Mouse (Mus musculus): ENCODE results near the gene Fcgr1.
"Not testable (repeated sequence)": the region's sequence is repeated elsewhere in the genome, so short reads cannot be mapped to it uniquely, and the experiment has no call there.

Gene Fcgr1

GRCm38 (mm10) chr3:96293787-96294186 lies at the start of gene Fcgr1:
Fcgr1 (minus strand) TSS chr3:96293969.
- no peak for DNase-seq (ENCODE audit: low spot score)

- not testable (repeated sequence) for DNase-seq (ENCODE audit: low spot score)
Measured at GRCm38 (mm10) chr3:96342652-96343051, 48.9 kb upstream of the Fcgr1 start.

GRCm38 (mm10) chr3:96342100-96342499 lies 48.3 kb upstream of the Fcgr1 start:
- not testable (repeated sequence) for DNase-seq (ENCODE audit: low spot score)

GRCm38 (mm10) chr3:96340611-96341312 lies 47.0 kb upstream of the Fcgr1 start:
- DNase-seq (ENCODE audit: low spot score) = no peak

- no peak for DNase-seq (ENCODE audit: low spot score)
Measured at GRCm38 (mm10) chr3:96338849-96339480, 45.2 kb upstream of the Fcgr1 start.

GRCm38 (mm10) chr3:96338043-96338442 lies 44.3 kb upstream of the Fcgr1 start:
- DNase-seq (ENCODE audit: low spot score) = no peak

GRCm38 (mm10) chr3:96337269-96337668 lies 43.5 kb upstream of the Fcgr1 start:
- no peak for DNase-seq (ENCODE audit: low spot score)

- no peak for DNase-seq (ENCODE audit: low spot score)
Measured at GRCm38 (mm10) chr3:96336636-96337035, 42.9 kb upstream of the Fcgr1 start.

- no peak for DNase-seq (ENCODE audit: low spot score)
Measured at GRCm38 (mm10) chr3:96335591-96335990, 41.8 kb upstream of the Fcgr1 start.

- DNase-seq (ENCODE audit: low spot score) = no peak
Measured at GRCm38 (mm10) chr3:96335163-96335550, 41.4 kb upstream of the Fcgr1 start.

GRCm38 (mm10) chr3:96334175-96335162 lies 40.7 kb upstream of the Fcgr1 start:
- DNase-seq (ENCODE audit: low spot score) = no peak

- DNase-seq (ENCODE audit: low spot score) = no peak
Measured at GRCm38 (mm10) chr3:96333396-96334174, 39.8 kb upstream of the Fcgr1 start.

GRCm38 (mm10) chr3:96332631-96333395 lies 39.0 kb upstream of the Fcgr1 start:
- no peak for DNase-seq (ENCODE audit: low spot score)

- DNase-seq (ENCODE audit: low spot score) = no peak
Measured at GRCm38 (mm10) chr3:96332000-96332399, 38.2 kb upstream of the Fcgr1 start.

- DNase-seq (ENCODE audit: low spot score) = no peak
Measured at GRCm38 (mm10) chr3:96331438-96331837, 37.7 kb upstream of the Fcgr1 start.

- no peak for DNase-seq (ENCODE audit: low spot score)
Measured at GRCm38 (mm10) chr3:96330603-96331002, 36.8 kb upstream of the Fcgr1 start.

- no peak for DNase-seq (ENCODE audit: low spot score)
Measured at GRCm38 (mm10) chr3:96330181-96330580, 36.4 kb upstream of the Fcgr1 start.

GRCm38 (mm10) chr3:96328730-96329387 lies 35.1 kb upstream of the Fcgr1 start:
- no peak for DNase-seq (ENCODE audit: low spot score)

- not testable (repeated sequence) for DNase-seq (ENCODE audit: low spot score)
Measured at GRCm38 (mm10) chr3:96328060-96328729, 34.4 kb upstream of the Fcgr1 start.

GRCm38 (mm10) chr3:96327647-96328046 lies 33.9 kb upstream of the Fcgr1 start:
- DNase-seq (ENCODE audit: low spot score) = no peak
